Mouse (Mus musculus): ENCODE results near the gene Fgd4.

Fgd4 gene

GRCm38 (mm10) chr16:16600461-16600860, at the start of gene Fgd4:
Gene Fgd4, minus strand, starts transcription at chr16:16600549.
- peak; percentile 54 for DNase-seq (ENCODE audit: low spot score)

- DNase-seq (ENCODE audit: low spot score) = no peak
Observed at GRCm38 (mm10) chr16:16645148-16645547, 44.8 kb upstream of the Fgd4 start.

- no peak for DNase-seq (ENCODE audit: low spot score)
Observed at GRCm38 (mm10) chr16:16633730-16634129, 33.4 kb upstream of the Fgd4 start.

- peak; percentile 68 for DNase-seq (ENCODE audit: low spot score)
Observed at GRCm38 (mm10) chr16:16599586-16600401, 555 bp downstream of the Fgd4 start.

- peak; percentile 31 for DNase-seq (ENCODE audit: low spot score)
Observed at GRCm38 (mm10) chr16:16596582-16596981, 3.8 kb downstream of the Fgd4 start.

GRCm38 (mm10) chr16:16592622-16593021, 7.7 kb downstream of the Fgd4 start:
- DNase-seq (ENCODE audit: low spot score) = no peak

- peak; percentile 90 for DNase-seq (ENCODE audit: low spot score)
Observed at GRCm38 (mm10) chr16:16584409-16585032, 15.8 kb downstream of the Fgd4 start.

GRCm38 (mm10) chr16:16576556-16576955, 23.8 kb downstream of the Fgd4 start:
- no peak for DNase-seq (ENCODE audit: low spot score)

GRCm38 (mm10) chr16:16574508-16574907, 25.8 kb downstream of the Fgd4 start:
- no peak for DNase-seq (ENCODE audit: low spot score)

- no peak for DNase-seq (ENCODE audit: low spot score)
Observed at GRCm38 (mm10) chr16:16573167-16573566, 27.2 kb downstream of the Fgd4 start.

GRCm38 (mm10) chr16:16571356-16571755, 29.0 kb downstream of the Fgd4 start:
- DNase-seq (ENCODE audit: low spot score) = no peak

GRCm38 (mm10) chr16:16566786-16567185, 33.6 kb downstream of the Fgd4 start:
- no peak for DNase-seq (ENCODE audit: low spot score)

- no peak for DNase-seq (ENCODE audit: low spot score)
Observed at GRCm38 (mm10) chr16:16566215-16566614, 34.1 kb downstream of the Fgd4 start.

GRCm38 (mm10) chr16:16565786-16566185, 34.6 kb downstream of the Fgd4 start:
- DNase-seq (ENCODE audit: low spot score) = no peak

GRCm38 (mm10) chr16:16560718-16561117, 39.6 kb downstream of the Fgd4 start:
- DNase-seq (ENCODE audit: low spot score) = no peak

- peak; percentile 97 for DNase-seq (ENCODE audit: low spot score)
Observed at GRCm38 (mm10) chr16:16559878-16560531, 40.3 kb downstream of the Fgd4 start.

GRCm38 (mm10) chr16:16559016-16559877, 41.1 kb downstream of the Fgd4 start:
- DNase-seq (ENCODE audit: low spot score) = peak; percentile 62

GRCm38 (mm10) chr16:16557738-16558137, 42.6 kb downstream of the Fgd4 start:
- DNase-seq (ENCODE audit: low spot score) = no peak

GRCm38 (mm10) chr16:16554098-16554497, 46.3 kb downstream of the Fgd4 start:
- DNase-seq (ENCODE audit: low spot score) = no peak

GRCm38 (mm10) chr16:16552197-16552596, 48.2 kb downstream of the Fgd4 start:
- no peak for DNase-seq (ENCODE audit: low spot score)

- DNase-seq (ENCODE audit: low spot score) = no peak
Observed at GRCm38 (mm10) chr16:16549105-16549504, 51.2 kb downstream of the Fgd4 start.

- DNase-seq (ENCODE audit: low spot score) = no peak
Observed at GRCm38 (mm10) chr16:16546657-16547056, 53.7 kb downstream of the Fgd4 start.
